Mouse (Mus musculus) thymus, adult 18-20 months (tissue): ENCODE measurements around the gene Mef2a.

Experiments
- DNase-seq, 2 experiments: peaks; one replicate each; pipeline ENCODE4 v3.0.0; 2022; ENCODE audit warnings: mixed read lengths in 2 of 2

The Mef2a gene

DNA sequence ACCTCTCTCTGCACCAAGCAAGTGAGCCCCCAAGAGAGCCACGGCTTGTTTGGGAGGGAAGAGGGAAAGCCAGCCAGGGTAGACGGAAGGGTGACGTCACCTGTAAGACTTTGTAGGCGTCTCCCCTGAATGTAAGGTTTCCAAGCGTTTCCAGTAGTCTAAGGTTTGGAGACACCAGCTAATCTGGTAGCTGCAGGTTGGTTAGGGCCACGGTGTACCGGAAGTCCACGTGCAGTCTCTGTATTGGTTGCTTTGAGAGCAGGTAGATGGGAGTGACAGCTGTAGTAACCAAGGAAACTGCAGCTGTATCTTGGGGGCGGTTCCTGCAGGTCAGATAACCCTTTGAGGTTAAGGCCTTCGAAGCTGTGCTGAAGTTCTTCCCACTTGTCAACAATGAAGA is 166.2 kb downstream of the Mef2a start:
- no peak for DNase-seq

DNA sequence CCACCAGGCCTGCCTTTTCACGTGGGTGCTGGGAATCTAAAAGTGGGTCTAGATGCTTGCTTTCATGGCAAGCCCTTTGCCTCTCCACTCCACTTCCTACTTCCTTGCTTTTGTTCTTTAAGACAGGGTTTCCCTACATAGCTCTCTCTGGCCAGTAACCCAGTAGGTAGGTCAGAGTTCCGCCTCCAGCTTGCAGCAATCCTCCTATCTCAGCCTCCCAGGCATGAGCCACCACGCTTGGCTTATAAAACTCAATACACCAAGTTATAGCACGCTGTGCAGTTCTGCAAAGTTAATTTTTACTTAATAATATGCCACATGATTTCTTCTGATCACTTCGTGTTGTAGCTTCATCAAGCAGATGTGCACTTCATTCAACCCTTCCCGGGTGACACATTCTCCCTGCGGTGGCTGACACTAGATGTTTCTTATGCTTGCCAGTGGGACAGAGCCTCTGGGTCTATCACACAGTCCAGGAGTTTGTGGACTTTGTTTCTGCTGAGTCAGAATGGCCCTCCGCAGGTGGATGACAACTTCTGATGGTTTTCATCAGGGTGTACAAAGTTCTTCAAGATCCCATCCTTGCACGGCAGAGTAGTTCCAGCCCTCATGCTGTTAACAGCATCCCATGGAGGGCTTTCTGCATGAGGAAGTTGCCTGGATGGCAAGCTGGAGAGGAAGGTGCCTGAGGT is 166.8 kb downstream of the Mef2a start:
- no peak for DNase-seq

DNA sequence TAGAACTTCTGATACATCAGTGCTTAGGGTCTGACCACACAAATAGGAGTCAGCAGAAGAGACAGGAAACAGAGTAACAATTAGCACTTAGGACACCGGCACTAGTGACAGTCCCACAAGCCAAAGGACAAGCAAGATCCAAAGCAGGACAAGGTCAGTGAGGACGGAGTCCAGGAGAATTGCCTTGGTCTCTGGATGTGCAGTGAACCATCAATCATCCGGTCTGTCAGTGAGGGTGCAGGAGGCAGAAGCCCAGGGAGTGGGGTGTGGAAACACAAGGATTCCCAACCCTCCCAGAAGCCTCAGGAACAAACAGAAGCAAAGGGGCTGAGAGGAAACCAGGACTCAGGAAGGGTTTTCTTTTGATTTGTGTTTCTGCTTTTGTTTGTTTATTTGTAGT is 169.0 kb downstream of the Mef2a start:
- DNase-seq, result no peak

DNA sequence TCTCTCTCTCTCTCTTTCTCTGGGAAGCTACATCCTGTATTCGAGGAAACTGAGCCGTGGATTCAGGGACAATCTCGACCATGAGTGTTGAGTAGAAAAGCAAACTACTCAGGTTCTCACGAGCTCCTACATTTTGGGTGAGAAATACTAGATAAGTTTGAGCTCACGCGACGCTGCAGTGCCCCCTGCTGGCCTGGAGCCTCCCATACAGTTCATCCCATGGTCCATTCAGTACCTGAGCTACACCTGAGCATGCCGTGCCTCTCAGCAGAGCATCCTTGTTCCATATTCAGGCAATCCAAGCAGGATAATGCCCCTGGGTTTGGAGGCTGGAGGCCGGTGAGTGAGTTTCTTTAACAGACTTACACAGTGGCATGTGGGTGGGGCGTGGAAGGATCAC is 173.2 kb downstream of the Mef2a start:
- peak; percentile 9 to 35 for DNase-seq

DNA sequence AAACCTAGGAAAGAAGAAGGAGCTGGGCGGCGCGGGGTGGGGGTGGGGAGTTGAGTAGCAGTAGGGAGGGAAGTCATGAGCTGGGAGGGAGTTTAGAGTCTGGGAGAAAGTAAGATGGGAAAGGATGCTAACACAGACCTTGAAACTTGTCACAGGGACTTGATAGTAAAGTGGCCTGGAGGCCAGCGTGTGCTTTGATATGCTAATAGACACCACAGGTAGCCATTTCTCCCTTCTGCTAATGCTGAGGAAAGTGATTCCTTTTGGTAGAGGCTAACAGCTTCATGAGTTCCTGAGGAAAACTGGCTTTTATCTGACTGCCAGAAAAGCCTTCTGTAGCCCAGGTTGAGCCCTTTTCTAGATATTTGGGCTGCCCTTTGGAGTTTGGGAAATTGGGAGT is 188.9 kb downstream of the Mef2a start:
- no peak for DNase-seq
